Mouse (Mus musculus) heart, adult 2 months (tissue): ENCODE data around the gene Iqsec1.

ENCODE experiments used
- CTCF ChIP-seq: fragments of 200-600 bp; IDR thresholded peaks from 2 replicates; pipeline ENCODE4 v1.8.1; 2022; ENCODE audit warnings: antibody characterized with exemption, mild to moderate bottlenecking, moderate library complexity
- EP300 ChIP-seq: fragments of 200-500 bp; IDR thresholded peaks from 2 replicates; pipeline ENCODE4 v1.6.1; 2011; ENCODE audit warnings: low read depth, low read length, control low read depth; ENCODE audit not compliant: insufficient read depth
- POLR2A ChIP-seq: fragments of 200-500 bp; IDR thresholded peaks from 2 replicates; pipeline ENCODE4 v1.6.1; 2011; ENCODE audit warnings: mild to moderate bottlenecking, low read depth, low read length, control low read depth; ENCODE audit not compliant: insufficient read depth

DNA sequence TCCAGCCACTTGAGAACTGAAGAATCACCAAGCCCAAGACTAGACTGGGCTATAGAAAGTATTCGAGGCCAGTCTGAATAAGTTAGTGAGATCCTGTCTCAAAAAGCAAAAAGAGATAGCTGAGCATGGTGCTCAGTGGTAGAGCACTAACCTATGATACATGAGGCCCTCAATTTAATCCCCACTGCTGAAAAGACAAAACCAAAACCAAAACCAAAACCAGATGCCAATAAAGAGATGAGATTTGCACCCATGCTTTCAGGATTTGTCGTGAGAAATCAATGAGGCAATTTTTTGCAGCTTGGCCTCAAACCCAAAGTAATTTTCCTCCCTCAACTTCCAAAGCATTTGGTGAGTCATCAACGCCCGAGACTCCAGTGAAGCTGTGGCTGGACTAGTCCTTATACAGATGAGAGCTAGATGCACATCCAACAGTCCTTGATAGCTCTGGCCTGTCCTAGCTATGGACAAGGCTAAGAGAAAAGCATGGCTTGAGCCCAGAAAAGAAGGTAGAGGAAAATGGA, 239.0 kb downstream of the Iqsec1 start:
- no peak for TF ChIP-seq CTCF
- no peak for TF ChIP-seq POLR2A
- no peak for TF ChIP-seq EP300
